Mouse (Mus musculus) left cerebral cortex, adult 9 months (tissue): ENCODE results near the gene Phf21a.
A peak's percentile ranks its signal among the peaks of the same experiment; 100 is the strongest.

Experiments used
- DNase-seq, 2 experiments: peaks; one replicate each; pipeline ENCODE4 v3.0.0; 2022; ENCODE audit warnings: low spot score in 2 of 2

The Phf21a gene

GRCm38 (mm10) chr2:92229973-92230372, 137.1 kb downstream of the Phf21a start:
- DNase-seq: no peak

- no peak for DNase-seq
These were observed 138.8 kb downstream of the Phf21a start for GRCm38 (mm10) chr2:92231706-92232105.

- DNase-seq: no peak
These were observed 141.9 kb downstream of the Phf21a start for GRCm38 (mm10) chr2:92234768-92235332.

- DNase-seq: no peak
These were observed 147.4 kb downstream of the Phf21a start for GRCm38 (mm10) chr2:92240299-92240698.

GRCm38 (mm10) chr2:92240816-92241215, 147.9 kb downstream of the Phf21a start:
- no peak for DNase-seq

GRCm38 (mm10) chr2:92241317-92241716, 148.4 kb downstream of the Phf21a start:
- DNase-seq: no peak

- DNase-seq: no peak
These were observed 153.2 kb downstream of the Phf21a start for GRCm38 (mm10) chr2:92246112-92246511.

GRCm38 (mm10) chr2:92247711-92248110, 154.8 kb downstream of the Phf21a start:
- no peak for DNase-seq

GRCm38 (mm10) chr2:92250472-92250871, 157.6 kb downstream of the Phf21a start:
- DNase-seq: no peak

- DNase-seq: no peak
These were observed 160.9 kb downstream of the Phf21a start for GRCm38 (mm10) chr2:92253777-92254176.

GRCm38 (mm10) chr2:92256141-92256540, 163.2 kb downstream of the Phf21a start:
- DNase-seq: no peak

- no peak for DNase-seq
These were observed 164.5 kb downstream of the Phf21a start for GRCm38 (mm10) chr2:92257372-92257956.

GRCm38 (mm10) chr2:92259924-92260323, 167.0 kb downstream of the Phf21a start:
- DNase-seq: no peak

- DNase-seq: peak in 1 of 2 experiments; percentile 36
These were observed 173.2 kb downstream of the Phf21a start for GRCm38 (mm10) chr2:92266100-92266617.

- DNase-seq: no peak
These were observed 176.3 kb downstream of the Phf21a start for GRCm38 (mm10) chr2:92269227-92269626.

- DNase-seq: no peak
These were observed 179.6 kb downstream of the Phf21a start for GRCm38 (mm10) chr2:92272510-92272909.

- DNase-seq: no peak
These were observed 180.3 kb downstream of the Phf21a start for GRCm38 (mm10) chr2:92273101-92273801.

- no peak for DNase-seq
These were observed 180.9 kb downstream of the Phf21a start for GRCm38 (mm10) chr2:92273802-92274183.

- no peak for DNase-seq
These were observed 184.9 kb downstream of the Phf21a start for GRCm38 (mm10) chr2:92277787-92278186.

GRCm38 (mm10) chr2:92278663-92279062, 185.7 kb downstream of the Phf21a start:
- DNase-seq: peak; percentile 22 to 53

- DNase-seq: no peak
These were observed 186.5 kb downstream of the Phf21a start for GRCm38 (mm10) chr2:92279398-92279797.

- no peak for DNase-seq
These were observed 192.7 kb downstream of the Phf21a start for GRCm38 (mm10) chr2:92285597-92285996.

- DNase-seq: no peak
These were observed 196.4 kb downstream of the Phf21a start for GRCm38 (mm10) chr2:92289335-92289734.
